Mouse (Mus musculus): ENCODE measurements around the gene Hspbap1.

The Hspbap1 gene

GRCm38 (mm10) chr16:35872410-35873006, 102.3 kb downstream of the Hspbap1 start:
- DNase-seq (ENCODE audit: low read depth, low spot score): no peak

DNA sequence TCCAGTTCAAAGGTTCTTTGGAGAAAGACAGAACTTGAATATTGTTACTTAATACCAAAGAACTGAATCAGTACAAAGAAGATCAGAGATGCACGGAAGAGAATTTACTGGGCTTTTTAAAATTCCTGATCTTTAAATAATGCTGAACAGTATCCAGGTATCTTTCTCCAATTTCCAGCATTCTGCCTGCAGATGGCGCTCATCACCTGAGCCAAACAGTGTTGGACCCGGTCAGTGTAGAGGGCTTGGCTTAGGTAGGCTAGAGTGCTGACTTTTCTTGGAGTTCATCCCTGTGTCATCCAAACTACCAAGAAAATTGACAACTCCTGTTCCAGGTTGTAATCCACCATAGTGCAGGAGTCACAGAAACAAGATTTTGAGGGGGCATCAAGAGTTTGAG, 104.2 kb downstream of the Hspbap1 start:
- peak; percentile 14 for DNase-seq (ENCODE audit: low read depth, low spot score)
